Comparison of ENCODE assay signal across 20 mouse cellular contexts in genomic region chr10:62224231-62224630, GRCm38 (mm10). TPM values are rescaled to one million over a fixed set of nuclear protein-coding genes. Genes with fewer than 3 reads are reported as not detected.
DNase-seq lines count a peak whose midpoint lies in the region; ATAC-seq lines count a peak whose summit lies in the region.
"Had no signal": no experiment of that assay in that cellular context is flagged by ENCODE, and none has a peak within 500 bp of the region (broad histone marks: within the 10 kb centered on the region; RNA-seq: fewer than 3 reads in every experiment).

No protein-coding gene starts in this region.

- H3K9me3 ChIP-seq in kidney, embryonic 14.5 days (ENCODE audit: control insufficient read depth, low read length) = no peaks in the 10 kb centered on the region
- H3K9me3 ChIP-seq: embryonic facial prominence, embryonic 10.5 days; heart, embryonic 10.5 days; liver, embryonic 15.5 days; neural tube, embryonic 15.5 days had no signal

- no peaks in the 10 kb centered on the region for H3K27me3 ChIP-seq in kidney, embryonic 14.5 days (ENCODE audit: control insufficient read depth, insufficient read depth, low read length)
- H3K27me3 ChIP-seq: liver, embryonic 15.5 days had no signal

- H3K4me1 ChIP-seq in kidney, embryonic 14.5 days (ENCODE audit: control insufficient read depth, insufficient read depth, low read length) = peaks cover 4% of the 10 kb centered on the region; the same call in 1 of the 2 replicates
- H3K4me1 ChIP-seq: neural tube, embryonic 15.5 days had no signal

- peak; percentile 76 for DNase-seq in gastrocnemius, adult 18-20 months (ENCODE audit: low spot score)
- no peak for DNase-seq in gastrocnemius, postnatal 10 days
- DNase-seq in kidney, adult 9 months = peak; percentile 68
- peak; percentile 21 for DNase-seq in adrenal gland, postnatal 25 days
- DNase-seq in kidney, postnatal 36 days = peak; percentile 70 to 71
- DNase-seq in cerebellum, postnatal 25 days = no peak
- no peak for DNase-seq in left cerebral cortex, postnatal 10 days (ENCODE audit: extremely low spot score in 1 of 2, low spot score in 2 of 2)
- DNase-seq: B cell, adult 2 months; cerebellum, adult 8-10 months; left cerebral cortex, postnatal 4 days; retina, postnatal 1 day; spleen, adult 18-20 months had no signal

- no peak for ATAC-seq in kidney, embryonic 14.5 days (ENCODE audit: low FRiP score, low TSS enrichment)
- ATAC-seq: inflammation-experienced regulatory T-cells, adult 6 months had no signal

- H3K36me3 ChIP-seq in kidney, embryonic 14.5 days (ENCODE audit: control insufficient read depth, insufficient read depth, low read length) = no peaks in the 10 kb centered on the region
- H3K36me3 ChIP-seq: embryonic facial prominence, embryonic 10.5 days; heart, embryonic 10.5 days; liver, embryonic 15.5 days; neural tube, embryonic 15.5 days had no signal

- no peak overlapping the region for H3K4me3 ChIP-seq in kidney, embryonic 14.5 days (ENCODE audit: low read length)
- H3K4me3 ChIP-seq: embryonic facial prominence, embryonic 10.5 days; heart, embryonic 10.5 days; liver, embryonic 15.5 days; neural tube, embryonic 15.5 days had no signal

- H3K27ac ChIP-seq in kidney, embryonic 14.5 days (ENCODE audit: low read depth, low read length) = no peak overlapping the region
- H3K27ac ChIP-seq: embryonic facial prominence, embryonic 10.5 days; heart, embryonic 10.5 days; liver, embryonic 15.5 days; neural tube, embryonic 15.5 days had no signal

- no peak overlapping the region for H3K9ac ChIP-seq in kidney, embryonic 14.5 days (ENCODE audit: low read depth, low read length)
- H3K9ac ChIP-seq: liver, embryonic 15.5 days; neural tube, embryonic 15.5 days had no signal

- WGBS in kidney, embryonic 14.5 days = 52% methylated on average over 6 of the region's 6 CpGs

- no peak overlapping the region for H3K4me2 ChIP-seq in kidney, embryonic 14.5 days (replicated peaks; ENCODE audit: low read depth, low read length)
- H3K4me2 ChIP-seq: liver, embryonic 15.5 days; neural tube, embryonic 15.5 days had no signal

- intact Hi-C loops in left cerebral cortex, postnatal 10 days (cut with DNase I) = no loop called here

RNA-seq across cellular contexts. Expression of gene Tspan15, which starts 6.8 kb away (rescaled TPM):
- total RNA-seq in gastrocnemius, adult 18-20 months (2021) = 1 to 10 TPM; 2.9 to 5.5 TPM
- total RNA-seq in gastrocnemius, postnatal 10 days (2021) = 10 to 100 TPM; 16.4 to 19.3 TPM
- polyA plus RNA-seq in kidney, embryonic 14.5 days (2014; fragmentation: Nextera tagmentation; extraction: Ambion mirVana) = 31.4 and 36.0 TPM in 2 replicates
- 22.1 and 31.0 TPM in 2 replicates for total RNA-seq in adrenal gland, postnatal 25 days (2021)
- total RNA-seq in left cerebral cortex, postnatal 10 days (2021) = 1 to 10 TPM; 5.0 to 7.7 TPM
- polyA plus RNA-seq: inflammation-experienced regulatory T-cells, adult 6 months had no signal

RNA-seq across cellular contexts. Expression of gene Tacr2, which starts 28.0 kb away (rescaled TPM):
- total RNA-seq in gastrocnemius, adult 18-20 months (2021) = not detected
- total RNA-seq in gastrocnemius, postnatal 10 days (2021) = not detected
- polyA plus RNA-seq in kidney, embryonic 14.5 days (2014; fragmentation: Nextera tagmentation; extraction: Ambion mirVana) = not detected in 2 replicates
- 36.1 and 52.0 TPM in 2 replicates for total RNA-seq in adrenal gland, postnatal 25 days (2021)
- total RNA-seq in left cerebral cortex, postnatal 10 days (2021) = under 1 TPM; 0.14 to 0.19 TPM
- total RNA-seq: hematopoietic stem cell, adult 5-6 weeks; left cerebral cortex, postnatal 4 days; megakaryocyte-erythroid progenitor cell, adult 5-6 weeks had no signal
- polyA plus RNA-seq: embryonic facial prominence, embryonic 10.5 days; heart, embryonic 10.5 days; inflammation-experienced regulatory T-cells, adult 6 months; liver, embryonic 15.5 days had no signal

Comparison
In these comparisons a context has a peak if more than half of its experiments do, and no peak if none do; other contexts are left out.
1. DNase-seq: peak in gastrocnemius, adult 18-20 months (single experiment), kidney, adult 9 months (single experiment), adrenal gland, postnatal 25 days (single experiment) and kidney, postnatal 36 days (2 of 2); none in gastrocnemius, postnatal 10 days (single experiment), cerebellum, postnatal 25 days (0 of 2) and left cerebral cortex, postnatal 10 days (0 of 2).
2. RNA of gene Tacr2, which starts 28.0 kb away (total RNA-seq): 36.1 to 52.0 TPM in adrenal gland, postnatal 25 days; 0.14 to 0.19 TPM in left cerebral cortex, postnatal 10 days, not detected in gastrocnemius, adult 18-20 months and not detected in gastrocnemius, postnatal 10 days; every median in the first group is over 10 times any median in the second.